Mouse (Mus musculus) E14TG2a.4 (cell line): ENCODE results near the gene Gpr137.

Source experiments
- H3K27me3 ChIP-seq: 2 replicates; pipeline ENCODE4 v1.6.1; 2014; ENCODE audit warnings: low read length, control low read depth; ENCODE audit not compliant: insufficient read depth
- H3K36me3 ChIP-seq: 2 replicates; pipeline ENCODE4 v1.6.1; 2014; ENCODE audit warnings: low read length, control low read depth; ENCODE audit not compliant: insufficient read depth
- H3K4me1 ChIP-seq: replicated peaks from 2 replicates; pipeline ENCODE4 v1.6.1; 2014; ENCODE audit warnings: low read depth, low read length, control low read depth
- H3K4me3 ChIP-seq: replicated peaks from 2 replicates; pipeline ENCODE4 v1.5.1; 2014; ENCODE audit warnings: mild to moderate bottlenecking, low read length
- H3K9me3 ChIP-seq: 2 replicates; pipeline ENCODE4 v1.6.1; 2014; ENCODE audit warnings: low read length, control low read depth
- CTCF ChIP-seq: conservative IDR thresholded peaks from 2 replicates; pipeline ENCODE4 v1.5.1; 2014; ENCODE audit warnings: low read length
- NANOG ChIP-seq: IDR thresholded peaks from 2 replicates; pipeline ENCODE4 v1.6.1; 2014; ENCODE audit warnings: borderline replicate concordance, low read length, mixed read lengths
- POU5F1 ChIP-seq: IDR thresholded peaks from 2 replicates; pipeline ENCODE4 v1.6.1; 2014; ENCODE audit warnings: low read length, borderline replicate concordance

Gpr137 gene

DNA sequence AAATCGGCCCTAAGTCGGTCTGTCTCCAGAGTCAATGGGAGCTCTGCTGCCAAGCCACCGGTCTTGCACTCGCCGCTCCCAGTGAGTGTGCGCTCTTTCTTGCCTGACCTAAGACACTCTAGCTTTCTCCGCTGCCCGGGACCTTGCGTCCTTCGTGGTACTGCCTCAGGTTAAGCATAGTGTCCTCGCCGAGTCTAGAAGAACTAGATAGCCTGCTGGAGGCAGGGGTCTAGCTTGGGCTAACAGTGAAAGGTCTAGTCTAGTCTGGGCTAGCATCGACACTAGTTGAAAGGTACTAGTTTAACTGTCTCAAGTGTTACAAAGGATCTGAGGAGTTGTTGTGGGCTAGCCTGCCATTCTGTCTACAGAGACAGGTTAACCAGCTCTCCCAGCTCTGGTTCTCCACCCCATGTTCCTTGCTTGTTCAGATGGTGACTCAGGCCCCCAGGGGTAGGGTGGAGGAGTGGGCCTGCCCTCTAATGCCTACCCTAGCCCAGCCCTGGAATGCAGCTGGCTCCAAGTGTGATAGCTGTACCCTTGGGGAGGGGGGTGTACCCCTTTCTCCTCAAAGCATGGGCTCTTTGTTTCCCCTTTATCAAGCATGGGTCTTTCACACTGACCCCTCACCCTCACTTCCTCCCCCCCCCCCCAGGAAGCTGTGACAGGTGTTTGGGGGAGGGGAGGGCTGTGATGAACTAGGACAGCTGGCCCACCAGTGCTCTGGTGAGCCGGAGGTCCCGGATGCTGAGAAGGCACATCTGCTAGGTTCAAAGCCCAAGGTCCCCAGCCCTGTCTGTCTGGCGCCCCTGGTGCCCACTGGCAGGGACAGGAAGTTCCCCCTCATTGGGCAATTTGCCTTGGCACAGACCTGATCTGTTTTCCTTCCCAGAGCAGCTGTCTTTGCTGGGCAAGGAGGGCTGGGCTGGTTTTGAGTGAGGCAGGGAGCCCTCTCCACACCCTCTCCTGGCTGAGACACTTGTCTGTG is 33.5 kb upstream of the Gpr137 start, which contains the start of gene Plcb3:
Gene Plcb3, minus strand, starts transcription at position 934 of the 985 bp plus-strand sequence.
- Histone ChIP-seq H3K9me3 (no peaks in the 10 kb centered on the region), H3K36me3 (peaks cover 32% of the 10 kb centered on the region), H3K4me1 (peaks cover 72% of the 10 kb centered on the region), H3K4me3 (peak within 1 kb of the TSS; percentile 98), H3K27me3 (no peaks in the 10 kb centered on the region)
- TF ChIP-seq CTCF: no peak
- TF ChIP-seq POU5F1: no peak
- no peak for TF ChIP-seq NANOG

DNA sequence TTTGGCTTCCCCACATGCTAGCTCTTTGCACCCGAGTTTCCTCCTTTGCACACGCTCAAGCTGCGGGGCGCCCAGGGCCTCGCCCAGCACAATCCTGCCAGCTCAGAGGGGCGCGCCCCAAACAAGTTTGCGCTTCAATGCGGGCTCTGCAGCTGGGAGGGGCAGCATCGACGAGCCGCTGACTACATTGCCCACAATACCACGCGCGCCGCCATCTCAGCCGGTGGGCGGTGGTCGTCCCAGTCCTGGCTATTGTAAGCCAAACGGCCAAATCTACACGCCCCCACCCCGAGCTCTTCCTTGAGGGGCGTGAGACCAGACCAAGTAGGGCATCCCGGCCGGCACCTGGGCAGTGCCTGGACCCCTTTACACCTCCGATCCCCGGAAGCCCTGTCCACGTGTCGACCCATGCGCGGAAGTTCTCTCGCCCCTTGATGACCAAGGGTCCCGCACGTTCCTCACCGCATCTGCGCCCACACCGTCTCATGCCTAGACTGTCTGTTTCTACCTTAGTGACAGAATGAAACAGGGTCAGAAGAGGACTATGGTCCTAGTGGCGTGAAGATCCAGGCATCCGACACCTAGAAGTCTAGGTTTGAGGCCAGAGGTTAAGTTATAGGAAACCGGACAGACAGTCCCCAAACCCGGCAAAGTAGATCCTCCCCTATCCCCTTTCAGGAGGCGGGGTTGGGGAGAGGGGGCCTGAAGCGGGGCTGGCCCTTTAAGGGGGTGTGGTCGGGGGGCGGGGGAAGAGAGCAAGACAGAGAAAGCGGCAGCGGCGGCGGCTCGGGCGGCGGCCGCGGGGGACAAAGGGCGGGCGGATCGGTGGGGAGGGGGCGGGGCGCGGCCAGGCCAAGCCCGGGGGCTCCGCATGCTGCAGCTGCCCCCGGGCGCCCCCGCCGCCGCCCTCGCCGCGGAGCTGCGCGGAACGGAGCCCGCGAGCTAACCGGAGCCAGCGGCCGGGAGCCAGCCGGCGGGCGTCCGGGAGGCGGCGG is 32.2 kb upstream of the Gpr137 start, which contains the start of gene Ppp1r14b:
Gene Ppp1r14b, plus strand, starts transcription at position 758 of the 995 bp plus-strand sequence.
- peaks cover 32% of the 10 kb centered on the region for H3K36me3 ChIP-seq
- H3K9me3 ChIP-seq: no peaks in the 10 kb centered on the region
- TF ChIP-seq POU5F1 (no peak), CTCF (no peak), NANOG (no peak)

DNA sequence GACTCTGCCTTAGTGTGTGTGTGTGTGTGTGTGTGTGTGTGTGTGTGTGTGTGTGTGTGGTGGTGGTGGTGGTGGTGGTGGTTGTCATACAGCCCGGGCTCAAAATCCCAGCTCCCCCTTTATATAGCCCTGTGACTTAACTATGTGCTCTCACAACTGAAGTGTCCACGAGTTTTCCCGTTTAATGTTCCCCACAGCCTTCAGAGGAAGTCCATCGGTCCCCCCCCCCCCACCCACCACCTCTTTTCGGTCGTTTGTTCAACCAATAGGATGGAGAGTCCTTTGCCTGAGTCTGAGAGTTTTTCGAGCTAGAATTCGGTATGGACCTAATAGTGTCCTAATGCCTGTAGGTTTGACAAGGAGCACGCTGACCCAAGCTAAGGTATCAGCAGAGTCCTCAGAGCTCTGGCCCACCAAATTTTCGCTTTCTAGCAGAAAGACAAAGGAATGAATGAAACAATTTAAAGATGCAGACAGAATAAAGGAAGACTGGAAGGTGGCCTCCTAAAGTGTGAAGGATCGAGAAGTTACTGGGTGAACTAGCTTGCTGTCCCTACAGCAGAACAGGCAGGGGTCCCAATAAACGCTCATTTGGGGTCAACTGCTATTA is 31.4 kb upstream of the Gpr137 start:
- Histone ChIP-seq H3K4me3 (peak overlapping the region; percentile 98), H3K36me3 (peaks cover 29% of the 10 kb centered on the region), H3K27me3 (no peaks in the 10 kb centered on the region), H3K9me3 (no peaks in the 10 kb centered on the region), H3K4me1 (peaks cover 81% of the 10 kb centered on the region)
- TF ChIP-seq NANOG (no peak), POU5F1 (no peak), CTCF (no peak)

More for the DNA sequence above, 32.2 kb upstream of the Gpr137 start, which contains the start of gene Ppp1r14b:
- no peaks in the 10 kb centered on the region for H3K27me3 ChIP-seq
- peak within 1 kb of the TSS; percentile 98 for H3K4me3 ChIP-seq
- peaks cover 81% of the 10 kb centered on the region for H3K4me1 ChIP-seq

DNA sequence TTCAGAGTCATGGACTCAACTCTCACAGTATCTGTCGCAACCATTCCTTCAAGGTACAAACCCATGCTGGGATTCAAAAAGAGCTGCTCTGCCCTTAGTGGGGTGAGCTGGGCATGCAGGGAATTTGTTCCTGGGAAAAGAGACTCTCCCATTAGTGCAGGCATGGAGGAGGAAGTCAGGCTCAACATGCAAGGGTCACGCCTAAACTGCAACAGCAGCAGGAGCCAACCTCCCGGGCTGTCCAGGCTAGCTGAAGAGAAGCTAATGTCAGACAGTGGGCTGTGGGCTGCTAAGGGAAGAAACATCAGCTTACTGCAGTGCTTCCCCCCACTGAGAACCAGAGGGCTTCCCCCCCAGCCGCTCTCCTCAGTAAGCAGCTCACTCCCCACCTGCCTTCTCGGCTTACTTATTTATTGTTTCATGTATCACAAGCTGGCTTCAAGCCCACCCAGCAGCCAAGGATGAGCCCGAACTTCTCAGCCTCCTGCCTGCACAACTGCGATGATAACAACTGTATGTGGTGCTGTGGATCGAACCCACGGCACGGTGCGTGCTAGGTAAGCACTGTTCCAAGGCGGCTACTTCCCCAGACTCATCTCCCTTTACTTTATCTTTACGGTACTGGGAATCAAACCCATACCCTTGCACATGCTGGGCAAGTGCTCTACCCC is 30.1 kb upstream of the Gpr137 start:
- no peak for TF ChIP-seq NANOG
- H3K4me3 ChIP-seq: peak overlapping the region; percentile 90; the same call in 1 of the 2 replicates
- H3K9me3 ChIP-seq: no peaks in the 10 kb centered on the region
- peaks cover 81% of the 10 kb centered on the region for H3K4me1 ChIP-seq
- peaks cover 22% of the 10 kb centered on the region for H3K36me3 ChIP-seq
- H3K27me3 ChIP-seq: no peaks in the 10 kb centered on the region

DNA sequence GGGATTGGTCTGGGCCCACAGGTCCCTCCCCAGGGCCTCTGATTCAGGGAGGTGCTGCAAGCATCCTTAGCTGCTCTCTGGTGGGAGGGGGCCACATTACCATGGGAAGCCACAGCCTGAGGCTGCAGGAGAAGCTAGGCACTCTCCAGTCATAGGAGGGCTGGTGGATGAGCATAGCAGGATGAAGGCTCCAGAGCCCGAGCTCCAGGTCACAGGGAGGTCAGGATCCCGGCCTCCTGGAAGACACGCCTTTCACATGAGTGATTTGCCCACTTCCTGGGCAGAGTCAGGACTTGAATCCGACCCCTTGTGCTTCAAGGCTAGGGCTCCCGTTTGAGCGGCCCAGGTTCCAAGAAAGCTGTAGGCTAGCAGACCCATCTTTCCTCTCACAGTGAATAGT is 29.4 kb upstream of the Gpr137 start:
- TF ChIP-seq CTCF (no peak), POU5F1 (no peak), NANOG (no peak)
- H3K36me3 ChIP-seq: peaks cover 21% of the 10 kb centered on the region
- H3K9me3 ChIP-seq: no peaks in the 10 kb centered on the region
- peaks cover 81% of the 10 kb centered on the region for H3K4me1 ChIP-seq
- peak overlapping the region; percentile 90 for H3K4me3 ChIP-seq
- no peaks in the 10 kb centered on the region for H3K27me3 ChIP-seq

DNA sequence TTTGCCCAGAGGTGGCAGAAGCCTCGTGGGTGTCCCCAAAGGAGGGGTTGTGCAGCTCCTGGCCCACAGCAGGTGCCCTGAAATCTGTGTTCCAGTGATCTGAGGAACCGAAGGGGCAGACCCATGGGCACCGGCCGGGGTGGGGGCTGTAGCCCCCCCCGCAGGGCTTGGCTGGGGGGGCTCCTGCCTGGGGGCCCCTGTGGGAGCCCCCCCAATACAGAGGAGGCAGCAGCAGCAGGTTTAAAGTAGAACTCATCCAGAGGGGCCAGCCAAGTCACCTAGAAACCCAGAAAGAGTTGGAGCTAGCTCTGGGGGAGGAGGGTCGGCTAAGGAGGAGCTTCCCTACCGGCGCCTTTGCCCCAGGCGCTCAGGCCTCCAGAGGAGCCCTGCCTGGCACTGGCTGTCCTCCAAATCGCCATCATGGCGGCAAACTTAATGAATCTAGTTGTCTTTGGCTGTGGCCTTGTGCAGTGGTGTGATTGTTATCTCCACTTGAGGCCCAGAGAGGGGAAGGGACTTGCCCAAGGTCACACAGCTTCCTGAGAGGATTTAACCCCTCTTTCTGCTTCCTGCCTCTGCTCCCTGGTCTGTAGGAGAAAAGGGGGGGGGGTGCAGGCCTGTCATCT is 28.3 kb upstream of the Gpr137 start:
- Histone ChIP-seq H3K4me3 (peak overlapping the region; percentile 90), H3K27me3 (no peaks in the 10 kb centered on the region), H3K4me1 (peaks cover 82% of the 10 kb centered on the region), H3K9me3 (no peaks in the 10 kb centered on the region), H3K36me3 (peaks cover 22% of the 10 kb centered on the region)
- TF ChIP-seq NANOG (no peak; the same call in 1 of the 2 replicates), CTCF (no peak), POU5F1 (no peak)
